Mouse (Mus musculus): Measurements from ENCODE around the gene Phf6.
"Not testable (repeated sequence)": the region's sequence is repeated elsewhere in the genome, so short reads cannot be mapped to it uniquely, and the experiment has no call there.

- peak; percentile 47 for TF ChIP-seq CTCF (IDR thresholded peaks at IDR 0.05; ENCODE audit: low read depth)
- not testable (repeated sequence) for TF ChIP-seq EP300 (IDR thresholded peaks at IDR 0.05; ENCODE audit: low read depth)
Observed at GRCm38 (mm10) chrX:53004887-53005286, 92.8 kb downstream of the Phf6 start.
